Mouse (Mus musculus) Patski (cell line): ENCODE data around the gene Syce1. TPM values are rescaled to one million over a fixed set of nuclear protein-coding genes. Genes with fewer than 3 reads are reported as not detected.

Experiments used
- ATAC-seq: fragments of 100-300 bp; one replicate; pipeline ENCODE4 v1.8.0; 2021
- CTCF ChIA-PET: fragments of 350-600 bp; sonication (Branson Sonifier 250); formaldehyde crosslinking; loops from one replicate; lab custom pipeline; 2022; ENCODE audit warnings: inconsistent platforms; lab: Charles Lee
- POLR2A ChIA-PET: fragments of 350-600 bp; sonication (Branson Sonifier 250); formaldehyde crosslinking; loops from one replicate; lab custom pipeline; 2022; ENCODE audit warnings: antibody characterized with exemption, inconsistent platforms; lab: Charles Lee
- DNase-seq: peaks from one replicate; pipeline ENCODE4 v3.0.0-alpha.2; 2011; ENCODE audit warnings: low read depth, low spot score
- H3K27me3 ChIP-seq: fragments of 371-371 bp; one replicate; pipeline ENCODE4 v1.5.1; 2021
- CTCF ChIP-seq: fragments of 100-300 bp; IDR thresholded peaks from one replicate; pipeline ENCODE4 v1.5.1; 2021
- in situ Hi-C: fragments of 300-500 bp; cut with MboI; formaldehyde crosslinking; loops from 3 replicates; pipeline ENCODE4 v1.11.1; 2018; ENCODE audit warnings: low pct_unique_long_range_greater_than_20kb, mixed read lengths
- polyA plus RNA-seq: library from polyadenylated mRNA; unstranded; gene quantifications from one replicate; pipeline ENCODE4 v1.2.3, GENCODE M21; 2021

Gene Syce1
- polyA plus RNA-seq, 1 experiment from 2014 or later = not detected

DNA sequence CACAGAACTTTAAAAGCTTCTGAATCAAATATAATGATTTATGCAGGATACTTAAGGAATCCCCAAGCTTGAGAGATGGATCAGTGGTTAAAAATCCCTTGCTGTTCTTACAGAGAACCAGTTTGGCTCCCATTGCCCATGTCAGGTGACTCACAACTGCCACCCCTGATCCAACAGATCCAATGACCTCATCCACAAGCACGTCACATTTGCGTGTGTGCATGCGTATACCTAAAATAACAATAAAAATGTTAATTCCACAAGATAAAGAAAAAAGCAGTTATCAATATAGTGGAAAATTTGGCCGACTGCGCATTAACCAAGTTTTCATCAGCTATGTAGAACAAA is 33.6 kb upstream of the Syce1 start:
- no peak for DNase-seq
- CTCF ChIA-PET = interaction anchor here (1.7 to 2.0 kb wide), 2 partner anchors 8 to 13 kb away, joined by 6 read pairs; no protein-coding TSS in a partner anchor

DNA sequence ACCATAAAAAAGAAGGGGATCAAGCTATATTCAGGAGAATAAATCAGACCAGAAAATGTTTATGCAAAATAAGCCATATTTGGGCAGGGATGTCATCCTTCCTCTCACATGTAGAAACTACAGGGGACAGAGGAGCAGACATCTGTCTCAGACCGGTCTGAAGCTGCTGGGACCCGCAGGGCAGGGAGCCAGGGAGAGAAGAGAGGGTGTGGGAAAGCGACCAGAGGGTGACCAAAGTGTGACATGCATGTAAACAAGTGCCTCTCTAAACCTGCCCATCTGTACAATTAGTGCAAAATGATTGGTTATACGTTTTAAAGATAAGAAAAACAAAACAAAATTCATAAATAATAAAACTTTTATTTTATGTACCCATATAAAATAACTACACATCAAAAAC is 32.5 kb upstream of the Syce1 start:
- ChIA-PET CTCF (interaction anchor here (1.7 to 2.0 kb wide), 2 partner anchors 9 to 12 kb away, joined by 6 read pairs; no protein-coding TSS in a partner anchor), POLR2A (no interaction called here)
- DNase-seq (no peak), ATAC-seq (no peak)
- no peaks in the 10 kb centered on the region for H3K27me3 ChIP-seq
- in situ Hi-C loops = no loop called here
- TF ChIP-seq CTCF = no peak

More for the DNA sequence above, 33.6 kb upstream of the Syce1 start:
- H3K27me3 ChIP-seq = no peaks in the 10 kb centered on the region
- POLR2A ChIA-PET = no interaction called here
- ATAC-seq = no peak
- TF ChIP-seq CTCF = no peak
- in situ Hi-C loops = no loop called here

DNA sequence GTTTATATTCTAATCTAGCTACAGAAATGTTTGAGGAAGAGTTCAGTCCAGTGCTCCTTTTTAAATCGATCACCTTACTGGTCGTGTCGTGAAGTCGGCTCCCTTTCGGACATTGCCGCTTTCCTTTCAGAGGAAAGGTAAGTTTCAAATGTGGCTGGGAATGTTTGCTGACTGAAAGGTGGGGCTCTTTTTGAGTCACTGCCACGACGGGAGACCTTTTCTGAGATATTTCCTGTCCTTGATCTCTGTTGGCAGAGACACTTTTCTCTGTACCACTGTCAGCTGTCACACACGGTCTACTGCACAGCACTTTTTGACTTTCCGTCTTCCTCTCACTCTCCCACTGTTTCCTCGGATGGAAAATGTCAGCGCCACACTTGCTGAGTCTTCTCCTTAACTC is 25.2 kb upstream of the Syce1 start:
- no peaks in the 10 kb centered on the region for H3K27me3 ChIP-seq
- CTCF ChIA-PET = interaction anchor here (1.7 kb wide), 1 partner anchor 16 kb away, joined by 5 read pairs; no protein-coding TSS in a partner anchor
- DNase-seq (no peak), ATAC-seq (no peak)
- no peak for TF ChIP-seq CTCF
- POLR2A ChIA-PET = no interaction called here
- in situ Hi-C loops = no loop called here

DNA sequence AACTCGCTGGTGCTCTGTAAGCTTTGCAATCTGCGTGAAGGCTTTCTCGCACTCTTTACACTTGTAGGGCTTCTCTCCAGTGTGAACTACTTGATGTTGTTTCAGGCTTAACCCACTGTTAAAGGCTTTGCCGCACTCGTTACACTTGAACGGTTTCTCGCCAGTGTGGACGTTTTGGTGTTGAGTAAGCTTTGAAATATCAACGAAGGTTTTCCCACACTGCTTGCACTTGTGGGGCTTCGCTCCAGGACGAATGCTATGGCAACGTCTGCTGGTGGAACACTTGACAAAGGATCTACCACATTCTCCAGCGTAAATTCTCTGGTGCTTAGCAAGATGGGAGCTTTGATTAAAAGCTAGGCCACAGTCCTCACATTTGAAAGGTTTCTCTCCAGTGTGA is 24.1 kb upstream of the Syce1 start:
- DNase-seq = no peak
- peak; percentile 64 for ATAC-seq
- in situ Hi-C loops = no loop called here
- ChIA-PET POLR2A (no interaction called here), CTCF (interaction anchor here (1.7 kb wide), 1 partner anchor 17 kb away, joined by 5 read pairs; no protein-coding TSS in a partner anchor)
- no peak for TF ChIP-seq CTCF
- no peaks in the 10 kb centered on the region for H3K27me3 ChIP-seq

DNA sequence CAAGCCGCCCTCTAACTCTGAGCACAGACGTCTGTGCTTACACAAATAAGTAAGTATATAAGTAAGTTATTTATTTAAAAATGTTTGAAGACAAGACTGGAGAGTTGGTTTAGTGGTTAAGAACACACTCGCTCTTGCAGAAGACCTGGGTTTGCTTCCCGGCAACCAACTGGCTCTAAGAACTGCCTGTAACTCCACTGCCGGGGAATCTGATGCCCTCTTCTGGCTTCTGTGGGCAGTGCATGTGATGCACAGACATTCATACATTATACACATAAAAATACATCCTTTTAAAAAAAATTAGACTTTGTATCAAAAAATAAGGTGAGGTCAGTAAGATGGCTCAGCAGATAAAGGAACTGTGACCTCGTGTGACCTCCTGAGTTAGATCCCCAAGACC is 22.8 kb upstream of the Syce1 start:
- peak; percentile 50 for TF ChIP-seq CTCF
- ChIA-PET POLR2A (no interaction called here), CTCF (no interaction called here)
- ATAC-seq (no peak), DNase-seq (no peak)
- no peaks in the 10 kb centered on the region for H3K27me3 ChIP-seq
- in situ Hi-C loops = no loop called here

DNA sequence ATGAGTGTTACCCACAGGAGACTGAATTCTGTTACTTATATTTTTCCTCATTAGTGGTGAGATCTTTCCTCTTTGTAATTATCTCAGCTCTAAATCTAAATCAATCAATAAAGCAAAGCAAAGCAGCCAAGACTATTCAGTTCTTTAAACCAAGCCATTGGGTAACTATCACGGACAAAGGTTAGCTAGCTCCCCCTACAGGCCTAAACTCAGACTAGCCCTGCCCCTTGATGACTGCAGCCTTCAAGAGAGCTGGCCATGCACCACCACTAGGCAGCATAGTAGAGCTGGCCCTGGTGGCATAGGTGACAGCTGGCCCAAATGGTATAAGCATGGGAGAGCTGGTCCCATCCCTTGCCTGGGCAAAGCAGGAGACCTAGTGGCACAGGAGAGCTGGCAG is 18.1 kb upstream of the Syce1 start:
- TF ChIP-seq CTCF = peak; percentile 66
- ChIA-PET POLR2A (no interaction called here), CTCF (interaction anchor here (1.6 kb wide), 1 partner anchor 10 kb away, joined by 3 read pairs; no protein-coding TSS in a partner anchor)
- in situ Hi-C loops = no loop called here
- peak; percentile 47 for ATAC-seq
- no peaks in the 10 kb centered on the region for H3K27me3 ChIP-seq
- no peak for DNase-seq

DNA sequence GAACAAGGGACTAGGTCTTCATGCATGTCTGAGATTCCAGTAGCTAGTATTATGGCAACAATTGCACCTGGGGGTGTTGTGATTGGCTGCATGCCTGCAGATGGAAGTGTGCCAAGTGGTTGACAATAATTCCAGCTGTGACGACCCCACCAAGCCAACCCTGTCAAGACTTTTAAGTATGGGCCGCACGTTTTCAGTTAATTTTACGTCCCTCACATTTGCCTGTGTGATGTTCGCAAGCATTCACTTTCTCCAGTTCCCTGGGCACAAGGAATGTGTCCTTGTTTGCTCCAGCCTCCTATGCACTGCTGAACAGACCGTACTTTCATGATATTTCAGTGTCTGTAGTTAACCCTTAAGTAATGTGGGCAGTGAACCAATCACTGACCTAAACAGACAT is 15.0 kb upstream of the Syce1 start:
- ChIA-PET CTCF (no interaction called here), POLR2A (no interaction called here)
- in situ Hi-C loops = no loop called here
- TF ChIP-seq CTCF = no peak
- ATAC-seq = peak; percentile 18
- DNase-seq = no peak
- H3K27me3 ChIP-seq = no peaks in the 10 kb centered on the region

DNA sequence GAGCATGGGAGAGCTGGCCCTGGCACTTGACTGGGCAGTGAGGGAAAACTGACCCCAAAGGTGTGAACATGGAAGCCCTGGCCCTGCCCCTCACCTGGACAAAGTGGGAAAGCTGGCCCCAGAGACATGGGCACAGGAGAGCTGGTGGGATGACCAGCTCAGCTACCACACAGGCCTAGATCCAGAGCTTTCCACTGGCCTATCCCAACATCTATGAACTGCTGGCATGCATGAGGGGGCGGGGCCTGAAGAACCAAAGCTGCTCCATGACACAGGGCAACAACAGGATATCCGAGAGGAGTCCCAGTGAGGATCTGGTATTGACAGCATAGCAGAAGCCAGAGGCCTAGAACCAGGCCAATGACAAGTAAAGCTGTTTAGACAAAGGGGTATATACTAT is 10.6 kb upstream of the Syce1 start:
- POLR2A ChIA-PET = no interaction called here
- DNase-seq = no peak
- no peak for TF ChIP-seq CTCF
- in situ Hi-C loops = no loop called here
- no peaks in the 10 kb centered on the region for H3K27me3 ChIP-seq
- CTCF ChIA-PET = no interaction called here
- no peak for ATAC-seq

DNA sequence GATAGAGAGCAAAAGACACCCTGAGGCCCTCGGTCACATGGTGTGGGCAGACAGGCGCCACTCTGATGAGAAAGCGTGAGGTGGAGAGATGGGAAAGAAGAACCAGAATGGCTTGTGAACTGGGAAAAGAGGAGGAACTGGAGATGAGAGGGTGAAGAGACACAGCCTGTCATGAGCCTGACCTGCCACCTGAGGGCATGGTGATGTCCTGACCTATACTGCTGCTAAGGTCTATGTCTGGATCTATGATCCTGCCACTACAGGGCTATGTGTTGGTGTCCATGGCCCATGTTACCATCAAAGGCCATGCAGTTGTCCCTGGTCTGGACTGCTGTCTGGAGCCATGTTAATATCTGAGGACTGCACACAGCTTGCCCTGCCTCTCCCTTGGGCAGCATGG is 10.0 kb upstream of the Syce1 start:
- no peak for ATAC-seq
- TF ChIP-seq CTCF = no peak
- no peak for DNase-seq
- POLR2A ChIA-PET = no interaction called here
- in situ Hi-C loops = no loop called here
- no peaks in the 10 kb centered on the region for H3K27me3 ChIP-seq
- CTCF ChIA-PET = no interaction called here

DNA sequence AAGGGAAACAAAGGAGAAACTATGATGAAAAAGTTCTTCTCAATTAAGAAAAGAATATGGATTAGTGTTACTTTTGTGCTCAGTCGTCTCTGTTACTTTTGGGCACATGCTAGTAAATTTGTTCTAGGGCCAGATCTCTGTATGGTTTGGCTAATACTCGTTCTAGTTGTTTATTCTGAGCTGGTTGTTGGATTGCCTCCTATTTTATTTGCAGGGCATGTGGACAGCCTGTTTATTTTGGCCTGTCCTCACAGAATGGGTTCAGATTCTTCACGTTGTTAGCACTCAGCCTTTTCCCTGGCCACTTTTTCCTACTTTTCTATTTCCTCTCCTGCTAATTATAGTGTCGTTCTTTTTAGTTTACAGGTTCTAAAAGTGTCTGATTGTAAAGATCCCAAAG is 5.9 kb upstream of the Syce1 start:
- no peak for TF ChIP-seq CTCF
- no peak for DNase-seq
- H3K27me3 ChIP-seq = no peaks in the 10 kb centered on the region
- in situ Hi-C loops = no loop called here
- ATAC-seq = no peak
- ChIA-PET POLR2A (no interaction called here), CTCF (no interaction called here)

DNA sequence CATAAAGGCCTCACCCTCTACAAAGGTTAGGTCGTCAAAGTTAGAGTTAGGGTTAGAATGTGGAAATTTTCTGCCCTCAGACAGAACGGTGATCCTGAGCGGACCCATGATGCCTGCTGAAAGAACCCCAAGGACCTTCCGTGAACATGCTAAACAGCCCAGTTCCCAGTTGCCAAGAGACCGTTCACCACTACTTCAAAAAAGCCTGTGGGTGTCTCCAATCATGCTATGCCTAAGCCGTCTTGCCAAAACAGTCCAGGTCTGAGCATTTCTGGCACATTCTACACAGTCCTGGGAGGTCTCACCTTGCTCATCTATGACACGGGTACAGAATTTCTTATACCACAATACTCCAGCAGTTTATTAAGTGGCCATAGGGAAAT is 392 bp upstream of the Syce1 start:
- peaks cover 4% of the 10 kb centered on the region for H3K27me3 ChIP-seq
- in situ Hi-C loops = no loop called here
- no peak for ATAC-seq
- no peak for TF ChIP-seq CTCF
- POLR2A ChIA-PET = no interaction called here
- CTCF ChIA-PET = no interaction called here
- DNase-seq = no peak

DNA sequence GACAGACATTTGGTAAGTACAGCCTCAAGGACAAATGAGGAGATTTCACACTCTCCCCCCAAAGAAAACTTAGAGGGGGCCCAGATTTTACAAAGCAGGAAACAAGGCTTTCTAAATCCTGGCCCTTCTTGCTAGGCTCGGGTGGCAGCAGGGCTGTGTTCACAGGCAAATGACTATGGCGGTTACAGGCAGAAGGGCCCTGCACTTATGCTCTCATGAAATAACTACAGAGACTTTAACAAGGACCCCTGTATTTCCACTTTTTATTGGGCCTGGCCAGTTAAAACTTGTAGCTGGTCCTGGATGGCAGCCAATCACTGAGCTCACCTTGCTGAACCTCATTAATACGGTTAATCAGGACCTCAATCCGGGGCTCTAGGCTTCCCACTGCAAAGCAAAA is 7.1 kb downstream of the Syce1 start:
- DNase-seq (no peak), ATAC-seq (no peak)
- TF ChIP-seq CTCF = no peak
- ChIA-PET POLR2A (no interaction called here), CTCF (interaction anchor here (1.1 kb wide), 1 partner anchor 12 kb away, joined by 3 read pairs; no protein-coding TSS in a partner anchor)
- in situ Hi-C loops = no loop called here
- peaks cover 14% of the 10 kb centered on the region for H3K27me3 ChIP-seq
